Mouse (Mus musculus) embryonic facial prominence, embryonic 15.5 days (tissue): ENCODE measurements at regions not wholly inside any gene's neighbourhood (a gene's known extent, or its start where the extent isn't known, plus 50 kb on each side); places are given as distances from the start of the nearest gene placed in this dataset.

ENCODE experiments used
- ATAC-seq: fragments of 200-750 bp; cut with Nextera tagmentation; 2 replicates; pipeline ENCODE4 v1.8.0; 2017; ENCODE audit warnings: low read depth, moderate TSS enrichment; ENCODE audit not compliant: insufficient number of reproducible peaks, low FRiP score, low TSS enrichment
- H3K27ac ChIP-seq: fragments of 300-500 bp; sonication (generic); replicated peaks from 2 replicates; pipeline ENCODE4 v1.5.1; 2015; ENCODE audit warnings: mild to moderate bottlenecking, inconsistent platforms
- H3K27me3 ChIP-seq: fragments of 300-500 bp; sonication (generic); 2 replicates; pipeline ENCODE4 v1.6.1; 2015; ENCODE audit warnings: inconsistent platforms
- H3K36me3 ChIP-seq: fragments of 300-500 bp; sonication (generic); 2 replicates; pipeline ENCODE4 v1.6.1; 2015; ENCODE audit warnings: mild to moderate bottlenecking, inconsistent platforms
- H3K4me1 ChIP-seq: fragments of 300-500 bp; sonication (generic); 2 replicates; pipeline ENCODE4 v1.6.1; 2015; ENCODE audit warnings: inconsistent platforms
- H3K4me2 ChIP-seq: fragments of 300-500 bp; sonication (generic); replicated peaks from 2 replicates; pipeline ENCODE4 v1.6.1; 2015; ENCODE audit warnings: mild to moderate bottlenecking, inconsistent platforms
- H3K4me3 ChIP-seq: fragments of 300-500 bp; sonication (generic); replicated peaks from 2 replicates; pipeline ENCODE4 v1.5.1; 2015; ENCODE audit warnings: mild to moderate bottlenecking, inconsistent platforms
- H3K9ac ChIP-seq: fragments of 300-500 bp; sonication (generic); 2 replicates; pipeline ENCODE4 v1.6.1; 2015; ENCODE audit warnings: inconsistent platforms
- H3K9me3 ChIP-seq: fragments of 300-500 bp; sonication (generic); replicated peaks from 2 replicates; pipeline ENCODE4 v1.6.1; 2016; ENCODE audit warnings: inconsistent platforms
- WGBS: fragments of 180-500 bp; shearing (Covaris S2); methylation state at CpG from one replicate; pipeline ENCODE4 v1.1.7; 2015; 5-methylcytosine and 5-hydroxymethylcytosine counted together

DNA sequence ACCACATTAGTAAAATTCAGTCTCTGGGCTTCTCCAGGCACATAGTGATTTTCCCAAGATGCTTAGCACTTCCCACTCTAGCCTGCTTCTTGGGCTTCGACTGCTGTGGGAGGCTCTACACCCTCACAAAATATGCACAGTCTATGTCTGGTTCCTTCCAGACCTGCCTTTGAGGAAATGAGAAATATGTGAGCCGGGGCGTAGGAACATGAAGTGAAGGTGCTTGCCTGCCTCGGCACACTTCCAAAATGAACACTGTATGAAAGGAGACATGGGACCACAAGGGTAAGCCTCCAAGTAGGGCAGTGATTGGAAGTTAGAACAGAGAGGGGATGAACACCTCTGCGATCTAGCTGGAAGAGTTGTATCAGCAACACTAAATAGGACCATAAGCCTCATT lies 54.5 kb downstream of the Gm10260 start:
- no peak for ATAC-seq
- Histone ChIP-seq H3K9ac (no peak overlapping the region), H3K27me3 (no peaks in the 10 kb centered on the region), H3K36me3 (no peaks in the 10 kb centered on the region), H3K27ac (no peak overlapping the region), H3K4me2 (no peak overlapping the region), H3K4me3 (no peak overlapping the region), H3K9me3 (no peaks in the 10 kb centered on the region), H3K4me1 (no peaks in the 10 kb centered on the region)
- 89% methylated on average over 5 of the region's 5 CpGs for WGBS

DNA sequence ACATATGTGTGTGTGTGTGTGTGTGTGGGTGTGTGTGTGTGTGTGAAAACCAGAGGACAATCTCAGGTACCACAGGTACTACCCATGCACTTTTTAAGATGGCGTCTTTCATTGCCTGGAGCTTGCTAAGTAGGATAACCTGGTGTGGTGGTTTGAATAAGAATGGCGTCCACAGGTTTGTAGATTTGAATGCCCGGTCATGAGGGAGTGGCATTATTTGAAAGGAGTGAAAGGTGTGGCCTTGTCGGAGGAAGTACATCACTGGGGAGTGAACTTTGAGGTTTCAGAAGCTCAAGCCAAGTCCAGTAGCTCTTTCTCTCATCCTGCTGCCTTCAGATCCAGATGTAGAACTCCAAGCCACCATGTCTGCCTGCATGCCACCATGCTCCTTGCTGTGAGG lies 55.9 kb downstream of the Gm10260 start:
- ATAC-seq: no peak
- no peak overlapping the region for H3K4me2 ChIP-seq
- WGBS: 95% methylated on average over 4 of the region's 4 CpGs
- no peak overlapping the region for H3K9ac ChIP-seq
- no peaks in the 10 kb centered on the region for H3K4me1 ChIP-seq
- H3K27me3 ChIP-seq: no peaks in the 10 kb centered on the region
- H3K27ac ChIP-seq: no peak overlapping the region
- H3K36me3 ChIP-seq: no peaks in the 10 kb centered on the region
- H3K9me3 ChIP-seq: no peaks in the 10 kb centered on the region
- no peak overlapping the region for H3K4me3 ChIP-seq

DNA sequence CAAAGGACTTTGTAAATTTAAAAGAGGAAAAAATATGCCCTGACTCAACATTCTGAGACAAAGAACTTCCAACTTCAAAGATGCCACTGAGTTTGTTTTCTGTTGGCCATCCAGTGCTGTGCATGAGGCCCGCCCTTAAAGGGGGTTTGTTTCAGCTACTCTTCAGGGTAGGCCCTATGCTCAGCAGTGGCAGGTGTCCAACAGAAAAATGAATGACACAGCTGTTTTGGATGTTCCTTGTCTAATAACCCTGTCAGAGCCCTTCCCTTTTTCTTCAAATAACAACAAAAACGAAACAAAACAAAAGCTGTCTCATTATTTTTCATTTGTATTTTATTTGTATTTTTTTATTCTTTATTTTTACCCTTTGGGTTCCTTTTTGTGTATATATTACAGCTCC lies 61.5 kb downstream of the Gm10260 start:
- H3K27ac ChIP-seq: no peak overlapping the region
- WGBS: 61% methylated on average over 2 of the region's 2 CpGs
- H3K4me2 ChIP-seq: no peak overlapping the region
- no peaks in the 10 kb centered on the region for H3K4me1 ChIP-seq
- no peak for ATAC-seq
- no peaks in the 10 kb centered on the region for H3K36me3 ChIP-seq
- no peak overlapping the region for H3K9ac ChIP-seq
- H3K4me3 ChIP-seq: no peak overlapping the region
- H3K27me3 ChIP-seq: no peaks in the 10 kb centered on the region
- no peaks in the 10 kb centered on the region for H3K9me3 ChIP-seq

- ATAC-seq: no peak
- no peak overlapping the region for H3K9ac ChIP-seq
- no peaks in the 10 kb centered on the region for H3K36me3 ChIP-seq
- no peaks in the 10 kb centered on the region for H3K27me3 ChIP-seq
- H3K4me2 ChIP-seq: no peak overlapping the region
- H3K27ac ChIP-seq: no peak overlapping the region
- H3K4me3 ChIP-seq: no peak overlapping the region
- WGBS: 80% methylated on average over 1 of the region's 1 CpGs
- H3K4me1 ChIP-seq: no peaks in the 10 kb centered on the region
- no peaks in the 10 kb centered on the region for H3K9me3 ChIP-seq
Observed at GRCm38 (mm10) chr13:97698317-97698716, 62.1 kb downstream of the Gm10260 start.

GRCm38 (mm10) chr13:97697262-97697661 lies 63.2 kb downstream of the Gm10260 start:
- ATAC-seq: no peak
- no peaks in the 10 kb centered on the region for H3K27me3 ChIP-seq
- H3K4me3 ChIP-seq: no peak overlapping the region
- no peaks in the 10 kb centered on the region for H3K4me1 ChIP-seq
- no peak overlapping the region for H3K4me2 ChIP-seq
- H3K9me3 ChIP-seq: no peaks in the 10 kb centered on the region
- WGBS: 81% methylated on average over 10 of the region's 10 CpGs
- no peak overlapping the region for H3K9ac ChIP-seq
- H3K27ac ChIP-seq: no peak overlapping the region
- H3K36me3 ChIP-seq: no peaks in the 10 kb centered on the region

DNA sequence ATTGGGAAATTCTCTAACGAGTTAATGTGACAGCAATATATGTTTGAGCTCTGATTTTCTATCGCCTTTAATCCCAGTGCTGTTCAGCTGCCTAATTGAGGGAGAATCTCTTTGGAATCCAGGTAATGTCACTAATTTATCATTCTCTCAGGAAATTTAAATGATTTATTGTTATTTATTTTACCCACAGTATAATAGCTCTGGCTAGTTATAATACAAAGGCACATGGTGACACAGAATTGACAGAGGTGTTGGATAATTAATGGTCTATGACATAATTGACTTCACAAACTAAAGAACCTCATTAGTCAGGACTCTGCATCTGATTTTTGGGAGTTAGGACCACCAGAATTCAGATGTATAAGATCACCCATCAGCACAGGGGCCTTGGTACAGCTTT lies 65.4 kb downstream of the Gm10260 start:
- 56% methylated on average over 2 of the region's 2 CpGs for WGBS
- Histone ChIP-seq H3K27me3 (no peaks in the 10 kb centered on the region), H3K4me2 (no peak overlapping the region), H3K9ac (no peak overlapping the region), H3K4me3 (no peak overlapping the region), H3K36me3 (no peaks in the 10 kb centered on the region), H3K4me1 (no peaks in the 10 kb centered on the region), H3K27ac (no peak overlapping the region), H3K9me3 (no peaks in the 10 kb centered on the region)
- no peak for ATAC-seq

GRCm38 (mm10) chr13:97694356-97694990 lies 66.0 kb downstream of the Gm10260 start:
- Histone ChIP-seq H3K27ac (no peak overlapping the region; the same call in 1 of the 2 replicates), H3K9me3 (no peaks in the 10 kb centered on the region), H3K36me3 (no peaks in the 10 kb centered on the region), H3K27me3 (no peaks in the 10 kb centered on the region), H3K4me1 (no peaks in the 10 kb centered on the region), H3K4me2 (no peak overlapping the region), H3K9ac (no peak overlapping the region), H3K4me3 (no peak overlapping the region)
- WGBS: 46% methylated on average over 9 of the region's 9 CpGs
- ATAC-seq: no peak

DNA sequence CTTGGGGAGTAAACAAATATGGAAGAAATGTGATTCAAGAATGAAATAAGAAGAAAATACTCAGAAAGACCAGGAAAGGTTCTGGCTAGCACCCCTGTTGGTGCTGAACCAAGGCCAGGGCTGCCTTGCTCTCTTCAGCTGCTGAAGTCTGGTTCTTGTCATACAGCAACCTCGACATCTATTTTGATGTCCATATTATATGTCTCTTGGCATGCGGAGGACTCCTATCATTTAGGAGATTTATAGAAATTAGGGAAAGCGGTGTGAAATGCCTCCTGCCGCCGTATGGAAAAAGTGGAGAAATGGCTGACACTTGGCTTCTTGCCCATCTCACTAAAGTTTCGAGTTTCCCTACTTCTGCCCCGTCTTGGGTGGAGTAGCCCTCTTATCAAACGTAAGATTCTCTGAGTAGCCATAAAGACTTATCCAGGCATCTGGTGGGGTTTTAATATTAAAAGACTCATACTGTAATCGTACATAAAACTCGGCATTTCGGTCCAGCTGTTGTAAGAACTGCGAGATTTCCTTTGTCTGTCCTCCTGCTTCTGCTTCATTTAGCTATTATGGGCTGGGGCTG lies 72.0 kb downstream of the Gm10260 start:
- Histone ChIP-seq H3K4me1 (no peaks in the 10 kb centered on the region), H3K4me3 (no peak overlapping the region), H3K27me3 (no peaks in the 10 kb centered on the region), H3K27ac (no peak overlapping the region), H3K4me2 (no peak overlapping the region), H3K9me3 (no peaks in the 10 kb centered on the region), H3K36me3 (no peaks in the 10 kb centered on the region), H3K9ac (no peak overlapping the region)
- 68% methylated on average over 12 of the region's 12 CpGs for WGBS
- no peak for ATAC-seq

DNA sequence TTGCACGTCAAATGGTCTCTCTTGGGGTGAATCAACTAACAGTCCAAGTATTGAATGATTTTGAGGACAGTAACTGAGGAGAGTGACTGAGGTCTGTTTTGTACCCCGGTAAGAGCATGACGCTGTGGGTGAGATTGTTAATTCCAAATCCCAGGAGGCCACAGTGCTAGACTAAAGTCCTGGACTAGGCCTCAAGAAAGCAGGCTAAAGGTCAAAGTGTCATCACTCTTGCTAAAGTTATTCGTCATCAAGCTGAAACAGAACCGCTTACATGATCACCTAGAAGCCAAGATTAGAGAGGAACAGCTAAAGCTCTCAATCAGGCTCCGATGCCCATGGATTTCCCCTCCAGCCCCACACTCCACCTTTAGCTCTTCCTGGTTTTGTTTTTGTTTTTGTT lies 76.6 kb downstream of the Gm10260 start:
- no peak overlapping the region for H3K27ac ChIP-seq
- H3K36me3 ChIP-seq: no peaks in the 10 kb centered on the region
- 90% methylated on average over 6 of the region's 6 CpGs for WGBS
- no peak overlapping the region for H3K4me2 ChIP-seq
- no peaks in the 10 kb centered on the region for H3K27me3 ChIP-seq
- H3K9me3 ChIP-seq: no peaks in the 10 kb centered on the region
- peaks cover 11% of the 10 kb centered on the region for H3K4me1 ChIP-seq
- H3K9ac ChIP-seq: no peak overlapping the region
- ATAC-seq: no peak
- no peak overlapping the region for H3K4me3 ChIP-seq

DNA sequence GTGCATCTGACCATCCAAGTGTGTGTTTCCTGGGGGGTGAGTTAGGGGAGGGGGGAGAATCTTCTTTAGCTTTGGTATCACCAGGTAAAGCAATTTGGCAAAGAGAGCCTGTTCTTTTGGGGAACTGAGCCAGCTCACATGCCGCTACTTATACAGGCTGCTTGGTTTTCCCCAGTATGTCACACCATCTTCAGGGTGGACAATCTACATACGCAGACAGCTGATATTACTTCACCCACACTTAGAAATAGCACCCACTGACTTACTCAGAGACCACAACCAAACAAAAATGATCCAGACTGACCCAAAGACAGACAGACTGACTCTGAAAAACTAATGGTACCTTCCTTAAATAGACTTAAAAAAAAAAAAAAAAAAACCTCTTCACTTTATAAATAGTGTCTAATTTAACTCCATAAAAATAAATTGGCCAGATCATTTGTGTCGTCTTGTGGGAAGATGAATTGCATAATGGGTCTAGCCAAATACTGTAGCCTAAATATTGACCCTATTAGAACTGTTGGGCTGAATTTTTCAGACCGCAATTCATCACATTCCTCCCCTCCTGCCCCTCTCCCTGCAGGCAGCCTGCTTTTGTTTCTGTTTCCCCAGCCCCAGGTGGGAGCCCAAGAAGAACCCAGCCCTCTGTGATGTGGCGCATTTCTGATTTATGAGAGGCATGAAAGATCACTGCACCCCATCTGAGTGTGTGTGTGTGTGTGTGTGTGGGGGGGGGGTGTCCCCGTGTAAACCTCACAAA lies 79.0 kb downstream of the Gm10260 start:
- no peak overlapping the region for H3K4me2 ChIP-seq
- no peaks in the 10 kb centered on the region for H3K9me3 ChIP-seq
- H3K9ac ChIP-seq: no peak overlapping the region
- H3K4me3 ChIP-seq: no peak overlapping the region
- ATAC-seq: no peak
- H3K27ac ChIP-seq: no peak overlapping the region
- H3K36me3 ChIP-seq: no peaks in the 10 kb centered on the region
- H3K27me3 ChIP-seq: no peaks in the 10 kb centered on the region
- H3K4me1 ChIP-seq: peaks cover 11% of the 10 kb centered on the region
- WGBS: 52% methylated on average over 6 of the region's 6 CpGs

DNA sequence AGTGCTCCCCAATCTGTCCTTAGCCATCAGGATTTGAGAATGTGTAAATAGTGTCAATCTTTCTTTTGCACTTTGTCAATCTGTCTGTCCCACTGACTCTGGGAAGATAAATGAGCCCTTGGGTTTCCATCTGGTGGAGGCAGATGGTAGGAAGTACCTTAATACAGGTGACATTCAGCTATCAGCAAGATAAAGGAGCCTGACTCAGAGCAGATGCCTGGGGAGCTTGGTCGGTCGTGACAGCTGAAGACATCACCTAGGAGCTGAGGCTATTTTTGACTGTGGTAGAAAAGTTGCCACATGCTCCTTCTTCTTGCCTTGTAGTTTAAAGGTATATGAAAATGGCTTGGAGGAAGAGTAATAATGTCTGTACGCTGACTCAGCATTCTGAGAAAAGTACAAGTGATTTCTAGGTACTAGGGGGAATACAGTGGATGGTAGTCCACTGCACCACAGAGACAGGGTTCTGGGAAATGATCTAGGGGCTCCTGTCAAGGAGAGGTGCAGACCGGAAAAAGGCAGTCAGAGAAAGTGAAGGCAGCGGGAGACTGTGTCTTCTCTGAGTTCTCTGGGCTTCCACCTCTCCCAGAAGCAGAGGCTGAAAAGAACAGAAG lies 80.0 kb downstream of the Gm10260 start:
- H3K9me3 ChIP-seq: no peaks in the 10 kb centered on the region
- ATAC-seq: no peak
- no peak overlapping the region for H3K9ac ChIP-seq
- H3K4me1 ChIP-seq: peaks cover 11% of the 10 kb centered on the region
- H3K27ac ChIP-seq: no peak overlapping the region
- no peaks in the 10 kb centered on the region for H3K27me3 ChIP-seq
- WGBS: 77% methylated on average over 5 of the region's 5 CpGs
- H3K36me3 ChIP-seq: no peaks in the 10 kb centered on the region
- H3K4me3 ChIP-seq: no peak overlapping the region
- H3K4me2 ChIP-seq: no peak overlapping the region
